Mouse (Mus musculus): Measurements from ENCODE around the gene Tmem38a.

Gene Tmem38a

DNA sequence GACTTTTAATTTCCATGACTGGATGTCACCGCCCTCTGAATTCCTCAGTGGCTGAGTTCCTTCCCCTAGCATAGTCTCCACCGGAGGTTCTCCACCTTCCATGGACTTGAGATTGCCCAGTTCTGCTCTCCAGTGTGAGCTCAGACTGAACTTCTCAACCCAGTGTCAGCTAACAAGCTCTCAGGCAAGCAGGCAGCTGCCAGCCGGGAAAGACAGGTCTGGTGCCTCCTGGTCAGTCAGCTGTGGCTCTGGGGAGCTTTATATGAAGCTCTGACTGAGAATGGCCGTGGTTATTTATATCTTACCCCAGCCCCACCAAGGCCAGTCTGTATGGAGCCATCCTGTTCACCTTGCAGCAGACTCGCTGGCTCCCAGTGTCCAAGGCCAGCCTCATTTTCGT lies 12.5 kb downstream of the Tmem38a start:
- no peak for DNase-seq (ENCODE audit: low spot score in 2 of 2)

DNA sequence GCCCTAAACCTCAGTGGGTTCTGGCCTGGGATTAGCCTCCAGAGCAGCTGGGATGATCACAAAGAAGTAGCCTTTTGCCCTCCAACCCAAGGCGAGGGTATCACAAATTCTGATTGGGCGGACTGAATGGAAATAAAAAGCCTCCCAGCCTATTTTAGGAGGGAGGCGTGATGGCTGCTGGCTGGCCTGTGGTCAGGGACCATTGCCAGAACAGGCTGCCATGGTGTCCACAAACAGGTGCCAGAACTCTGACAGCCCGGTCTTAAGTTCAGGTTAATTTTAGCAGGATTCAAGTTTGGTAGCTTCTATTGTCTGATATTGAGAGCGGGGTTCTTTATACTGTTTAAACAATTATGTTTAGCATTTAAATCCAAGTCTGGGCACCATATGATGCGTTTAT lies 16.0 kb downstream of the Tmem38a start:
- DNase-seq (ENCODE audit: low spot score in 2 of 2), result no peak

DNA sequence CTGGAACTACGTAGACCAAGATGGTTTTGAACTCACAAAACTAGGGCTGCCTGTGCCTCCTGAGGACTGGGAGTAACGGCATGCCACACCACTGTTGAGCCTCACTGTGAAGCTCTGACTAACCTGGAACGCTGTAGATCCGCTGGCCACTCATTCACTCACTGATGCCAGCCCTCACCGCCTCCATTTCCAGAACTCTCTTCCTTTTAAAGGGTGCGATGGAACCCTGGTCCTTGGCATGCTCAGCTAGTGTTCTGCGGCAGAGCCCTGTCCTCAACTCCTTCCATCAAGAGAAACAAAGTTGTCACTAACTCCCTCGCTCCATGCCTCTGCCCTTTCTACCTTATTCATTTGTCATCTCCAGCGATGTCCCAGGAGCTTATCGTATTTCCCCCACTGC lies 17.0 kb downstream of the Tmem38a start:
- no peak for DNase-seq (ENCODE audit: low spot score in 2 of 2)

DNA sequence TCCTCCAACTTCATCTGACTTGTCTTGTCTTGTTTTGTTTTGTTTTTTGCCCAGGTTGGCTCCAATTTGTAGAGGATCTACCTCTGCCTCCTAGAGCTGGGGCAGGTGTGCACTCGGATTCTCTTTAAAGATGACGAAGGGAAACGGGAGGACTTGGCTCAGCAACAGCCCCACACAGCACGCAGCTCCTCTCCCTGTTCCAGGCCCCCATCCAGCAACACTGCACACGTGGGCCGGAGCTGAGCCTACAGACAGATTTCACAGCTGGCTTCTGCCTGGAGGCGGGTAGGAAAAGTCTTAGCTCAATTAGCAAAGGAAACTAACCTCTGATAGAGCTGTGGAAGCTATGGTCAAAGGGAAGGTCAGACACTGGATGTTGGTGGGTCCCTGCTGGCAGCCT lies 17.4 kb downstream of the Tmem38a start:
- DNase-seq (ENCODE audit: low spot score in 2 of 2), result no peak

DNA sequence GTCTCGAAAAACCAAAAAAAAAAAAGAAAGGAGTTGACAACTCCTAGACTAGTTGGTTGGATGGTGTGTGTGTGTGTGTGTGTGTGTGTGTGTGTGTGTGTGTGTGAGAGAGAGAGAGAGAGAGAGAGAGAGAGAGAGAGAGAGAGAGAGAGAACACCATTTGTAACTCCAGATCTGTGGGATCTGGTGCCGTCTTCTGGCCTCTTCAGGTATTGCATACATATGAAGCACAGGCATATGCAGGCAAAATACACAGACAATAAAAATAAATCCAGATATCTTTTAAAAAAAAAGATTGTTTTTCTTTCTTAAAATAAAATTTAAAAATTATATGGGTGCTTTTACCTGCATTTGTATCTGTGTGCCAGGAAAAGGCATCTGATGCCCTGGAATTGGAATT lies 18.3 kb downstream of the Tmem38a start:
- DNase-seq (ENCODE audit: low spot score in 2 of 2), result peak in 1 of 2 experiments; percentile 47

All from spleen, postnatal 14 days (tissue).